Mouse (Mus musculus) thymus, adult 2 months (tissue): Measurements from ENCODE around the gene Rtn4ip1. TPM values are rescaled to one million over a fixed set of nuclear protein-coding genes. Genes with fewer than 3 reads are reported as not detected.
"Not testable (repeated sequence)": the region's sequence is repeated elsewhere in the genome, so short reads cannot be mapped to it uniquely, and the experiment has no call there.

Experiments used
- DNase-seq: peaks from one replicate; pipeline ENCODE4 v3.0.0; 2021
- H3K27ac ChIP-seq: fragments of 200-500 bp; 2 replicates; pipeline ENCODE4 v1.5.1; 2012; ENCODE audit warnings: low read length, control low read depth; ENCODE audit not compliant: control insufficient read depth, insufficient read depth
- H3K27me3 ChIP-seq: fragments of 200-500 bp; 2 replicates; pipeline ENCODE4 v1.6.1; 2012; ENCODE audit warnings: mild to moderate bottlenecking, low read length, moderate library complexity, mixed read lengths; ENCODE audit not compliant: control insufficient read depth, insufficient read depth
- H3K36me3 ChIP-seq: fragments of 200-500 bp; 2 replicates; pipeline ENCODE4 v1.6.1; 2012; ENCODE audit warnings: mild to moderate bottlenecking, low read length, moderate library complexity; ENCODE audit not compliant: control insufficient read depth, insufficient read depth
- H3K4me1 ChIP-seq: fragments of 200-500 bp; replicated peaks from 2 replicates; pipeline ENCODE4 v1.6.1; 2012; ENCODE audit warnings: low read length; ENCODE audit not compliant: control insufficient read depth, insufficient read depth
- H3K4me3 ChIP-seq: fragments of 200-500 bp; 2 replicates; pipeline ENCODE4 v1.5.1; 2012; ENCODE audit warnings: mild to moderate bottlenecking, low read length, control low read depth, moderate library complexity; ENCODE audit not compliant: control insufficient read depth, insufficient read depth
- CTCF ChIP-seq: fragments of 200-500 bp; IDR thresholded peaks from 2 replicates; pipeline ENCODE4 v1.5.1; 2012; ENCODE audit warnings: mild to moderate bottlenecking, control low read depth, low read length, moderate library complexity, borderline replicate concordance; ENCODE audit not compliant: control insufficient read depth, poor library complexity, insufficient read depth; ENCODE audit errors: extremely low read depth
- POLR2A ChIP-seq: fragments of 200-500 bp; IDR thresholded peaks from 2 replicates; pipeline ENCODE4 v1.6.1; 2012; ENCODE audit warnings: mild to moderate bottlenecking, low read length, control low read depth, moderate library complexity; ENCODE audit not compliant: control insufficient read depth, poor library complexity, insufficient read depth; ENCODE audit errors: extremely low read depth
- WGBS: fragments of 180-500 bp; shearing (Covaris S2); methylation state at CpG from one replicate; pipeline ENCODE4 v1.1.7; 2018; 5-methylcytosine and 5-hydroxymethylcytosine counted together
- polyA plus RNA-seq: library from polyadenylated mRNA; depleted of rRNA; stranded (reverse); fragments of >200 nt; gene quantifications from 2 replicates; pipeline ENCODE4 v1.2.3, GENCODE M21; 2012

Gene Rtn4ip1
- polyA plus RNA-seq, 1 experiment: 10.2 TPM

GRCm38 (mm10) chr10:43923096-43923495 lies 21.5 kb downstream of the Rtn4ip1 start:
- no peak for DNase-seq
- 93% methylated on average over 3 of the region's 3 CpGs for WGBS
- Histone ChIP-seq H3K27ac (no peak overlapping the region), H3K4me3 (no peak overlapping the region), H3K4me1 (no peaks in the 10 kb centered on the region), H3K36me3 (no peaks in the 10 kb centered on the region), H3K27me3 (no peaks in the 10 kb centered on the region)
- TF ChIP-seq CTCF (no peak), POLR2A (no peak)

GRCm38 (mm10) chr10:43925776-43926175 lies 24.2 kb downstream of the Rtn4ip1 start:
- H3K36me3 ChIP-seq, H3K4me3 ChIP-seq, H3K27me3 ChIP-seq, DNase-seq, H3K4me1 ChIP-seq, H3K27ac ChIP-seq: not testable (repeated sequence)
- WGBS: 97% methylated on average over 9 of the region's 9 CpGs

- no peak for DNase-seq
- H3K36me3 ChIP-seq: no peaks in the 10 kb centered on the region
- H3K4me3 ChIP-seq: no peak overlapping the region
- TF ChIP-seq POLR2A (no peak), CTCF (no peak)
- no peaks in the 10 kb centered on the region for H3K4me1 ChIP-seq
- no peaks in the 10 kb centered on the region for H3K27me3 ChIP-seq
- no peak overlapping the region for H3K27ac ChIP-seq
- WGBS: 88% methylated on average over 8 of the region's 8 CpGs
Observed at GRCm38 (mm10) chr10:43927736-43928135, 26.1 kb downstream of the Rtn4ip1 start.

- no peak for DNase-seq
- Histone ChIP-seq H3K27ac (no peak overlapping the region), H3K4me3 (no peak overlapping the region), H3K27me3 (no peaks in the 10 kb centered on the region), H3K36me3 (no peaks in the 10 kb centered on the region), H3K4me1 (no peaks in the 10 kb centered on the region)
- TF ChIP-seq POLR2A (no peak), CTCF (no peak)
- 88% methylated on average over 5 of the region's 5 CpGs for WGBS
Observed at GRCm38 (mm10) chr10:43928596-43928995, 27.0 kb downstream of the Rtn4ip1 start.

- Histone ChIP-seq H3K4me1 (no peaks in the 10 kb centered on the region), H3K27ac (no peak overlapping the region), H3K36me3 (no peaks in the 10 kb centered on the region), H3K4me3 (no peak overlapping the region), H3K27me3 (no peaks in the 10 kb centered on the region)
- no peak for DNase-seq
- whole genome bisulfite sequencing: 95% methylated on average over 6 of the region's 6 CpGs
- no peak for TF ChIP-seq POLR2A
- no peak for TF ChIP-seq CTCF
Observed at GRCm38 (mm10) chr10:43939136-43939662, 37.6 kb downstream of the Rtn4ip1 start.

GRCm38 (mm10) chr10:43943736-43944135 lies 42.1 kb downstream of the Rtn4ip1 start:
- H3K36me3 ChIP-seq: no peaks in the 10 kb centered on the region
- no peak for TF ChIP-seq POLR2A
- TF ChIP-seq CTCF: no peak
- H3K4me3 ChIP-seq: no peak overlapping the region
- no peak for DNase-seq
- H3K27me3 ChIP-seq: no peaks in the 10 kb centered on the region
- H3K27ac ChIP-seq: no peak overlapping the region
- WGBS: 91% methylated on average over 4 of the region's 4 CpGs
- no peaks in the 10 kb centered on the region for H3K4me1 ChIP-seq

GRCm38 (mm10) chr10:43945435-43945834 lies 43.8 kb downstream of the Rtn4ip1 start:
- H3K4me3 ChIP-seq: no peak overlapping the region
- H3K27me3 ChIP-seq: no peaks in the 10 kb centered on the region
- TF ChIP-seq POLR2A: no peak
- no peak for TF ChIP-seq CTCF
- WGBS: 95% methylated on average over 4 of the region's 4 CpGs
- no peak for DNase-seq
- no peak overlapping the region for H3K27ac ChIP-seq
- no peaks in the 10 kb centered on the region for H3K4me1 ChIP-seq
- H3K36me3 ChIP-seq: no peaks in the 10 kb centered on the region
